Mouse (Mus musculus) kidney, postnatal 0 days (tissue): ENCODE measurements around the gene Slc31a2. TPM values are rescaled to one million over a fixed set of nuclear protein-coding genes. Genes with fewer than 3 reads are reported as not detected.

Source experiments
- ATAC-seq: fragments of 200-750 bp; cut with Nextera tagmentation; replicated peaks from 2 replicates; pipeline ENCODE4 v1.8.0; 2017; ENCODE audit warnings: low read depth, moderate number of reproducible peaks, moderate TSS enrichment, moderate library complexity; ENCODE audit not compliant: low FRiP score
- DNase-seq: peaks from one replicate; pipeline ENCODE4 v3.0.0-alpha.2; 2016; ENCODE audit warnings: low spot score
- H3K27ac ChIP-seq: fragments of 300-500 bp; sonication (generic); 2 replicates; pipeline ENCODE4 v1.5.1; 2014; ENCODE audit warnings: mild to moderate bottlenecking
- H3K27me3 ChIP-seq: fragments of 300-500 bp; sonication (generic); 2 replicates; pipeline ENCODE4 v1.6.1; 2014; ENCODE audit warnings: low read length, mixed read lengths; ENCODE audit not compliant: insufficient read depth
- H3K36me3 ChIP-seq: fragments of 300-500 bp; sonication (generic); 2 replicates; pipeline ENCODE4 v1.6.1; 2014; ENCODE audit warnings: low read length, mixed read lengths; ENCODE audit not compliant: insufficient read depth
- H3K4me1 ChIP-seq: fragments of 300-500 bp; sonication (generic); replicated peaks from 2 replicates; pipeline ENCODE4 v1.6.1; 2014; ENCODE audit warnings: antibody characterized with exemption, low read length, mixed read lengths; ENCODE audit not compliant: insufficient read depth
- H3K4me2 ChIP-seq: fragments of 300-500 bp; sonication (generic); 2 replicates; pipeline ENCODE4 v1.6.1; 2014; ENCODE audit warnings: mild to moderate bottlenecking, low read length, moderate library complexity, mixed read lengths
- H3K4me3 ChIP-seq: fragments of 300-500 bp; sonication (generic); replicated peaks from 2 replicates; pipeline ENCODE4 v1.5.1; 2014; ENCODE audit warnings: low read depth, low read length
- H3K9ac ChIP-seq: fragments of 300-500 bp; sonication (generic); 2 replicates; pipeline ENCODE4 v1.6.1; 2014; ENCODE audit warnings: low read depth, low read length
- H3K9me3 ChIP-seq: fragments of 300-500 bp; sonication (generic); replicated peaks from 2 replicates; pipeline ENCODE4 v1.6.1; 2016; ENCODE audit warnings: low read length, inconsistent platforms, mixed read lengths
- CTCF ChIP-seq: IDR thresholded peaks from 2 replicates; pipeline ENCODE4 v1.5.1; 2016; ENCODE audit warnings: antibody characterized with exemption, low read depth, mild to moderate bottlenecking, moderate library complexity
- WGBS: fragments of 180-500 bp; shearing (Covaris S2); extraction: QIAGEN DNeasy Blood & Tissue Kit; methylation state at CpG from one replicate; pipeline ENCODE4 v1.1.7; 2014; 5-methylcytosine and 5-hydroxymethylcytosine counted together
- polyA plus RNA-seq: library from polyadenylated mRNA; unstranded; fragments of >200 nt; fragmentation: Nextera tagmentation; extraction: Ambion mirVana; gene quantifications from 2 replicates; pipeline ENCODE4 v1.2.1, GENCODE M21; 2015

The Slc31a2 gene
- polyA plus RNA-seq, 1 experiment from 2014 or later = 18.1 TPM

GRCm38 (mm10) chr4:62293219-62293861 is 31.0 kb downstream of the Slc31a2 start:
- no peak for ATAC-seq
- DNase-seq = no peak
- H3K4me1 ChIP-seq = peaks cover 3% of the 10 kb centered on the region; the same call in 1 of the 2 replicates
- H3K9me3 ChIP-seq = no peaks in the 10 kb centered on the region
- H3K27me3 ChIP-seq = no peaks in the 10 kb centered on the region
- H3K36me3 ChIP-seq = peaks cover 19% of the 10 kb centered on the region; the same call in 1 of the 2 replicates
- H3K9ac ChIP-seq = no peak overlapping the region
- TF ChIP-seq CTCF = no peak
- WGBS = 39% methylated on average over 10 of the region's 10 CpGs
- H3K4me2 ChIP-seq = no peak overlapping the region
- no peak overlapping the region for H3K4me3 ChIP-seq
- no peak overlapping the region for H3K27ac ChIP-seq

GRCm38 (mm10) chr4:62294741-62295140 is 32.4 kb downstream of the Slc31a2 start:
- no peaks in the 10 kb centered on the region for H3K9me3 ChIP-seq
- H3K9ac ChIP-seq = no peak overlapping the region
- WGBS = 95% methylated on average over 1 of the region's 1 CpGs
- H3K27ac ChIP-seq = no peak overlapping the region
- no peak overlapping the region for H3K4me2 ChIP-seq
- no peaks in the 10 kb centered on the region for H3K4me1 ChIP-seq
- no peak for DNase-seq
- H3K36me3 ChIP-seq = peaks cover 30% of the 10 kb centered on the region
- no peak for ATAC-seq
- no peaks in the 10 kb centered on the region for H3K27me3 ChIP-seq
- no peak overlapping the region for H3K4me3 ChIP-seq
- TF ChIP-seq CTCF = no peak

GRCm38 (mm10) chr4:62297280-62298130 is 35.1 kb downstream of the Slc31a2 start:
- Histone ChIP-seq H3K27me3 (no peaks in the 10 kb centered on the region), H3K4me3 (no peak overlapping the region), H3K9me3 (no peaks in the 10 kb centered on the region), H3K4me2 (no peak overlapping the region), H3K36me3 (peaks cover 45% of the 10 kb centered on the region), H3K4me1 (no peaks in the 10 kb centered on the region), H3K9ac (no peak overlapping the region), H3K27ac (no peak overlapping the region)
- ATAC-seq (no peak), DNase-seq (no peak)
- WGBS = 83% methylated on average over 3 of the region's 3 CpGs
- TF ChIP-seq CTCF = no peak

- Histone ChIP-seq H3K4me3 (no peak overlapping the region), H3K9ac (no peak overlapping the region), H3K36me3 (peaks cover 66% of the 10 kb centered on the region), H3K4me1 (no peaks in the 10 kb centered on the region), H3K27me3 (no peaks in the 10 kb centered on the region), H3K9me3 (no peaks in the 10 kb centered on the region), H3K4me2 (no peak overlapping the region), H3K27ac (no peak overlapping the region)
- ATAC-seq (no peak), DNase-seq (no peak)
- WGBS = 88% methylated on average over 2 of the region's 2 CpGs
- TF ChIP-seq CTCF = no peak
These were observed 37.6 kb downstream of the Slc31a2 start for GRCm38 (mm10) chr4:62300001-62300400.

- H3K4me3 ChIP-seq = no peak overlapping the region
- no peak overlapping the region for H3K9ac ChIP-seq
- H3K27ac ChIP-seq = no peak overlapping the region
- TF ChIP-seq CTCF = no peak
- H3K36me3 ChIP-seq = peaks cover 71% of the 10 kb centered on the region
- WGBS = 33% methylated on average over 2 of the region's 2 CpGs
- DNase-seq (no peak), ATAC-seq (no peak)
- H3K4me1 ChIP-seq = no peaks in the 10 kb centered on the region
- no peaks in the 10 kb centered on the region for H3K9me3 ChIP-seq
- no peak overlapping the region for H3K4me2 ChIP-seq
- H3K27me3 ChIP-seq = no peaks in the 10 kb centered on the region
These were observed 40.4 kb downstream of the Slc31a2 start for GRCm38 (mm10) chr4:62302795-62303194.

- Histone ChIP-seq H3K9ac (no peak overlapping the region), H3K4me2 (no peak overlapping the region), H3K36me3 (peaks cover 71% of the 10 kb centered on the region), H3K27ac (no peak overlapping the region), H3K9me3 (no peaks in the 10 kb centered on the region), H3K27me3 (no peaks in the 10 kb centered on the region), H3K4me1 (no peaks in the 10 kb centered on the region), H3K4me3 (no peak overlapping the region)
- TF ChIP-seq CTCF = no peak
- ATAC-seq (no peak), DNase-seq (no peak)
- 77% methylated on average over 1 of the region's 1 CpGs for WGBS
These were observed 40.9 kb downstream of the Slc31a2 start for GRCm38 (mm10) chr4:62303288-62303687.
